In the genomic region with DNA sequence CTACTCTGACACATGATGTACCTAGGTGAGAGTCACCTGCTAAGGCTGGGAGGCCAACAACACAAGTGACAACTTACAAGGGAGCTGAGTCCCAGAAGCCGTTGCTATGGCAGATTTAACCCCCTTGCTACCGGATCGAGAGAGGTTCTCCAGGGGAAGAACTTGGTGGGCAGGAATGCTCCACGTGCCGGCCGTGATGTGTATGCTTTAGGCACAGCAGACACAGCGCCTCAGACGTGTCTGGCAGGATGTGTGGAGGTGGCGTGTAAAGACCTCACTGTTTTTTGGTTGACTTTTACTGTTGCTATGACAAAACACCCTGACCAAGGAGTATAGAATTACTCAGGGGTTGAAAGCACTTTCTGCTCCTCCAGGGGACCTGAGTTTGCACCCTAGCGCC, we compare ENCODE assay signal across 20 mouse cellular contexts. TPM values are rescaled to one million over a fixed set of nuclear protein-coding genes. Genes with fewer than 3 reads are reported as not detected.
A peak's percentile ranks its signal among the peaks of the same experiment; 100 is the strongest.
DNase-seq lines count a peak whose midpoint lies in the region; ATAC-seq lines count a peak whose summit lies in the region.
"Had no signal": no experiment of that assay in that cellular context is flagged by ENCODE, and none has a peak within 500 bp of the region (broad histone marks: within the 10 kb centered on the region; RNA-seq: fewer than 3 reads in every experiment).

No protein-coding gene starts in this region.

- ATAC-seq in midbrain, embryonic 11.5 days (ENCODE audit: low FRiP score), result no peak
- ATAC-seq in midbrain, embryonic 14.5 days (ENCODE audit: low FRiP score, low TSS enrichment), result no peak
- ATAC-seq: intestine, embryonic 16.5 days; midbrain, embryonic 15.5 days; Patski had no signal

- no peak overlapping the region for H3K4me3 ChIP-seq in midbrain, embryonic 11.5 days (ENCODE audit: low read depth, low read length)
- H3K4me3 ChIP-seq in midbrain, embryonic 14.5 days (replicated peaks; ENCODE audit: low read depth, low read length), result no peak overlapping the region
- H3K4me3 ChIP-seq: erythroblast, embryonic 14.5 days; heart, embryonic 10.5 days; heart, embryonic 15.5 days; midbrain, embryonic 15.5 days; neural tube, embryonic 12.5 days had no signal

- H3K9ac ChIP-seq in midbrain, embryonic 11.5 days (ENCODE audit: low read length), result no peak overlapping the region
- H3K9ac ChIP-seq in midbrain, embryonic 14.5 days (replicated peaks; ENCODE audit: low read length), result no peak overlapping the region
- H3K9ac ChIP-seq: heart, embryonic 15.5 days; liver, embryonic 14.5 days; lung, embryonic 14.5 days; midbrain, embryonic 15.5 days; neural tube, embryonic 12.5 days had no signal

- no peak overlapping the region for H3K4me2 ChIP-seq in midbrain, embryonic 11.5 days
- H3K4me2 ChIP-seq in midbrain, embryonic 14.5 days (ENCODE audit: low read length), result no peak overlapping the region
- H3K4me2 ChIP-seq: heart, embryonic 15.5 days; lung, embryonic 14.5 days; midbrain, embryonic 15.5 days; neural tube, embryonic 12.5 days had no signal

- WGBS in midbrain, embryonic 11.5 days, result 87% methylated on average over 10 of the region's 10 CpGs
- 92% methylated on average over 10 of the region's 10 CpGs for WGBS in midbrain, embryonic 14.5 days

- H3K27ac ChIP-seq in midbrain, embryonic 11.5 days (ENCODE audit: low read depth, low read length), result no peak overlapping the region
- H3K27ac ChIP-seq in midbrain, embryonic 14.5 days (replicated peaks; ENCODE audit: low read depth, low read length), result no peak overlapping the region
- H3K27ac ChIP-seq: heart, embryonic 10.5 days; heart, embryonic 15.5 days; liver, embryonic 14.5 days; midbrain, embryonic 15.5 days; neural tube, embryonic 12.5 days had no signal

- H3K4me1 ChIP-seq in midbrain, embryonic 11.5 days (ENCODE audit: control insufficient read depth, insufficient read depth, low read length), result peaks cover 5% of the 10 kb centered on the region
- H3K4me1 ChIP-seq in midbrain, embryonic 14.5 days (ENCODE audit: control insufficient read depth, insufficient read depth, low read length), result peaks cover 5% of the 10 kb centered on the region; the same call in 1 of the 2 replicates
- H3K4me1 ChIP-seq: neural tube, embryonic 12.5 days had no signal

- peaks cover 3% of the 10 kb centered on the region; the same call in 1 of the 2 replicates for H3K9me3 ChIP-seq in midbrain, embryonic 11.5 days (ENCODE audit: control insufficient read depth, low read length)
- no peaks in the 10 kb centered on the region for H3K9me3 ChIP-seq in midbrain, embryonic 14.5 days (ENCODE audit: control insufficient read depth, low read length)
- H3K9me3 ChIP-seq: heart, embryonic 10.5 days; heart, embryonic 15.5 days; midbrain, embryonic 15.5 days had no signal

- intact Hi-C loops in left cerebral cortex, postnatal 4 days (cut with DNase I), result no loop called here

- H3K27me3 ChIP-seq in midbrain, embryonic 11.5 days (ENCODE audit: control insufficient read depth, insufficient read depth, low read length), result no peaks in the 10 kb centered on the region
- H3K27me3 ChIP-seq in midbrain, embryonic 14.5 days (ENCODE audit: control insufficient read depth, insufficient read depth, low read length), result no peaks in the 10 kb centered on the region
- H3K27me3 ChIP-seq: heart, embryonic 15.5 days; midbrain, embryonic 15.5 days; neural tube, embryonic 12.5 days; Patski had no signal

- no peaks in the 10 kb centered on the region for H3K36me3 ChIP-seq in midbrain, embryonic 11.5 days (ENCODE audit: control insufficient read depth, insufficient read depth, low read length)
- no peaks in the 10 kb centered on the region for H3K36me3 ChIP-seq in midbrain, embryonic 14.5 days (ENCODE audit: control insufficient read depth, insufficient read depth, low read length)
- H3K36me3 ChIP-seq: heart, embryonic 10.5 days; heart, embryonic 15.5 days; midbrain, embryonic 15.5 days; neural tube, embryonic 12.5 days had no signal

- DNase-seq in midbrain, embryonic 11.5 days (ENCODE audit: low spot score, missing footprints), result peak; percentile 23
- DNase-seq in midbrain, embryonic 14.5 days, result no peak
- DNase-seq in CD4-positive, CD25-positive, alpha-beta regulatory T cell, adult 2 months (ENCODE audit: low read depth, low spot score), result peak; percentile 83
- DNase-seq in T-cell, adult 2 months (ENCODE audit: low spot score), result peak; percentile 65
- peak; percentile 82 for DNase-seq in naive thymus-derived CD4-positive, alpha-beta T cell, adult 2 months (ENCODE audit: low read depth)
- DNase-seq in left cerebral cortex, postnatal 4 days, result no peak
- no peak for DNase-seq in adrenal gland, postnatal 10 days
- DNase-seq: layer of hippocampus, postnatal 36 days had no signal

RNA-seq across cellular contexts. Expression of a gene that starts 58.6 kb away (rescaled TPM):
- 4.0 and 4.4 TPM in 2 replicates for polyA plus RNA-seq in midbrain, embryonic 11.5 days (2014; fragmentation: Nextera tagmentation; extraction: Ambion mirVana)
- polyA plus RNA-seq in midbrain, embryonic 14.5 days (2014; fragmentation: Nextera tagmentation; extraction: Ambion mirVana), result 5.7 and 5.9 TPM in 2 replicates
- total RNA-seq in left cerebral cortex, postnatal 4 days (2021), result 1 to 10 TPM; 2.0 to 2.1 TPM
- 1 to 10 TPM; 4.3 TPM for total RNA-seq in adrenal gland, postnatal 10 days (2021)
- total RNA-seq: granulocyte monocyte progenitor cell, adult 5-6 weeks; megakaryocyte-erythroid progenitor cell, adult 5-6 weeks; MEL had no signal
- polyA plus RNA-seq: erythroblast, embryonic 14.5 days had no signal

Comparison
In these comparisons a context has a peak if more than half of its experiments do, and no peak if none do; other contexts are left out.
1. DNase-seq: peak in midbrain, embryonic 11.5 days (single experiment), CD4-positive, CD25-positive, alpha-beta regulatory T cell, adult 2 months (single experiment), T-cell, adult 2 months (single experiment) and naive thymus-derived CD4-positive, alpha-beta T cell, adult 2 months (single experiment); none in midbrain, embryonic 14.5 days (single experiment), left cerebral cortex, postnatal 4 days (single experiment) and adrenal gland, postnatal 10 days (single experiment).